9 mouse cellular contexts compared by ENCODE assay signal in the genomic region with DNA sequence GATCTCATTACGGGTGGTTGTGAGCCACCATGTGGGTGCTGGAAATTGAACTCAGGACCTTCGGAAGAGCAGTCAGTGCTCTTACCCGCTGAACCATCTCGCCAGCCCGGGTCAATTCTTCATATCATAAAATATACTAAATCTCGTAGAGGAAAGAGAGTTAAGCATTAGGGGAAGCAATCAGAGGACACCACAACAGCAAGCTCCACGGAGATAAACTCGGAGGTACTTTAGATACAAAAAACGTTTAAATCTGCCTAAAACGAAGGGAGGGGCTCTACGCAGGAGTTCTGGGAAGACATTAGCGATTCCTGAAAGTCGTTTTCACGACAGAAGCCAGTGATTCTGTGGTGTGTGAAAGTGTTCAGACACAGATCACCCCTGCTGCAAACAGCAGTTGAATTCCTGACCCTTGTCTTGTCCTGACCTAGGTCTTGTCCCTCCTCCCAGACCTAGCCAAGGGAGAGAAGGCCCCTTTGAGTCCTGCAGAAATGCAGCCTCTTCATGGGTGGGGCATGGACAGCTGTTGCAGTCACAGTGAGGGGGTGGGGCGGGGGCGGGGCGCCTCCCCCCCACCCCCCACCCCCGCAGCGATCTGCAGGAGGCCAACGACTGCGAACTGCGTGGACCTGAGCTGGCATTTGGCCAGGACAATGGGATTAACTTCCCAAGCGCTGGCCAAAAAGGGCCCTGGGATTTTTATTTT. TPM values are rescaled to one million over a fixed set of nuclear protein-coding genes. Genes with fewer than 3 reads are reported as not detected.
DNase-seq lines count a peak whose midpoint lies in the region; ATAC-seq and TF ChIP-seq lines count a peak whose summit lies in the region.
"Had no signal": no experiment of that assay in that cellular context is flagged by ENCODE, and none has a peak within 500 bp of the region (broad histone marks: within the 10 kb centered on the region; RNA-seq: fewer than 3 reads in every experiment).

No protein-coding gene starts in this region.

- 0 out of 2 replicates have a peak overlapping the region, but pooled peaks have one; percentile 16 for H3K9ac ChIP-seq in heart, embryonic 11.5 days (ENCODE audit: low read depth, low read length)
- no peak overlapping the region for H3K9ac ChIP-seq in hindbrain, embryonic 15.5 days
- H3K9ac ChIP-seq in liver, postnatal 0 days (replicated peaks) = no peak overlapping the region

- intact Hi-C loops in heart, postnatal 10 days (cut with DNase I) = no loop called here

- no peak for TF ChIP-seq CTCF in liver, postnatal 0 days (IDR thresholded peaks at IDR 0.05; ENCODE audit: low read depth)

- H3K36me3 ChIP-seq in heart, embryonic 11.5 days (ENCODE audit: control insufficient read depth, insufficient read depth, low read length) = no peaks in the 10 kb centered on the region
- no peaks in the 10 kb centered on the region for H3K36me3 ChIP-seq in hindbrain, embryonic 15.5 days
- no peaks in the 10 kb centered on the region for H3K36me3 ChIP-seq in liver, postnatal 0 days (replicated peaks; ENCODE audit: insufficient read depth, low read length)

- TF ChIP-seq EP300 in liver, postnatal 0 days (IDR thresholded peaks at IDR 0.05; ENCODE audit: low read depth) = no peak

- H3K27me3 ChIP-seq in heart, embryonic 11.5 days (ENCODE audit: control insufficient read depth, insufficient read depth, low read length) = no peaks in the 10 kb centered on the region
- no peaks in the 10 kb centered on the region for H3K27me3 ChIP-seq in hindbrain, embryonic 15.5 days
- H3K27me3 ChIP-seq in liver, postnatal 0 days (ENCODE audit: insufficient read depth, low read length) = no peaks in the 10 kb centered on the region

- no peak overlapping the region for H3K4me3 ChIP-seq in heart, embryonic 11.5 days (ENCODE audit: low read depth, low read length)
- H3K4me3 ChIP-seq in hindbrain, embryonic 15.5 days = no peak overlapping the region
- no peak overlapping the region; the same call in 1 of the 2 replicates for H3K4me3 ChIP-seq in liver, postnatal 0 days (ENCODE audit: low read depth, low read length)

- WGBS in heart, embryonic 11.5 days (ENCODE audit: insufficient replicate concordance) = 43% methylated on average over 23 of the region's 23 CpGs
- 41% methylated on average over 23 of the region's 23 CpGs for WGBS in hindbrain, embryonic 15.5 days
- WGBS in liver, postnatal 0 days (ENCODE audit: insufficient replicate concordance) = 39% methylated on average over 22 of the region's 23 CpGs

- peaks cover 51% of the 10 kb centered on the region for H3K4me1 ChIP-seq in heart, embryonic 11.5 days (ENCODE audit: control insufficient read depth, insufficient read depth, low read length)
- H3K4me1 ChIP-seq in hindbrain, embryonic 15.5 days (replicated peaks) = peaks cover 18% of the 10 kb centered on the region
- peaks cover 15% of the 10 kb centered on the region for H3K4me1 ChIP-seq in liver, postnatal 0 days (ENCODE audit: insufficient read depth)

- peak overlapping the region; percentile 32 for H3K4me2 ChIP-seq in heart, embryonic 11.5 days
- peak overlapping the region; percentile 18 for H3K4me2 ChIP-seq in hindbrain, embryonic 15.5 days
- peak overlapping the region; percentile 38; the same call in 1 of the 2 replicates for H3K4me2 ChIP-seq in liver, postnatal 0 days (ENCODE audit: low read depth, low read length)

- no peak overlapping the region for H3K27ac ChIP-seq in heart, embryonic 11.5 days (ENCODE audit: low read depth, low read length)
- H3K27ac ChIP-seq in hindbrain, embryonic 15.5 days (replicated peaks) = no peak overlapping the region
- no peak overlapping the region for H3K27ac ChIP-seq in liver, postnatal 0 days (ENCODE audit: low read depth)

- no peaks in the 10 kb centered on the region for H3K9me3 ChIP-seq in heart, embryonic 11.5 days (replicated peaks; ENCODE audit: control insufficient read depth, low read length)
- H3K9me3 ChIP-seq in hindbrain, embryonic 15.5 days = no peaks in the 10 kb centered on the region
- no peaks in the 10 kb centered on the region for H3K9me3 ChIP-seq in liver, postnatal 0 days (ENCODE audit: low read length)

- no peak for ATAC-seq in heart, embryonic 11.5 days (replicated peaks; ENCODE audit: insufficient number of reproducible peaks, low FRiP score, low TSS enrichment)
- no peak for ATAC-seq in hindbrain, embryonic 15.5 days (ENCODE audit: low FRiP score, low read depth)
- ATAC-seq in liver, postnatal 0 days = no peak

- no peak for DNase-seq in heart, postnatal 10 days
- DNase-seq in R1 (ENCODE audit: low read depth, low spot score) = peak; percentile 59
- no peak for DNase-seq in liver, postnatal 0 days
- DNase-seq in urinary bladder, postnatal 14 days (ENCODE audit: low spot score) = no peak
- no peak for DNase-seq in right cerebral cortex, adult 2 months (ENCODE audit: low spot score in 2 of 2)
- DNase-seq in urinary bladder, postnatal 36 days (ENCODE audit: low spot score in 2 of 2) = no peak
- DNase-seq: adrenal gland, postnatal 36 days had no signal

RNA-seq across cellular contexts. Expression of a gene that starts 11.5 kb away (rescaled TPM):
- 255 and 272 TPM in 2 replicates for polyA plus RNA-seq in heart, embryonic 11.5 days (2014; fragmentation: Nextera tagmentation; extraction: Ambion mirVana)
- 1,000 to 10,000 TPM; 7,820 to 7,948 TPM for total RNA-seq in heart, postnatal 10 days (2021)
- 54.1 and 55.1 TPM in 2 replicates for polyA plus RNA-seq in hindbrain, embryonic 15.5 days (2015; fragmentation: Nextera tagmentation; extraction: Ambion mirVana)
- 13.5 and 14.8 TPM in 2 replicates for polyA plus RNA-seq in liver, postnatal 0 days (2015; fragmentation: Nextera tagmentation; extraction: Ambion mirVana)
